Mouse (Mus musculus): Measurements from ENCODE around the gene Heatr1.
"Not testable (repeated sequence)": the region's sequence is repeated elsewhere in the genome, so short reads cannot be mapped to it uniquely, and the experiment has no call there.

Gene Heatr1

GRCm38 (mm10) chr13:12456711-12457110 is 61.9 kb downstream of the Heatr1 start:
- DNase-seq = no peak

DNA sequence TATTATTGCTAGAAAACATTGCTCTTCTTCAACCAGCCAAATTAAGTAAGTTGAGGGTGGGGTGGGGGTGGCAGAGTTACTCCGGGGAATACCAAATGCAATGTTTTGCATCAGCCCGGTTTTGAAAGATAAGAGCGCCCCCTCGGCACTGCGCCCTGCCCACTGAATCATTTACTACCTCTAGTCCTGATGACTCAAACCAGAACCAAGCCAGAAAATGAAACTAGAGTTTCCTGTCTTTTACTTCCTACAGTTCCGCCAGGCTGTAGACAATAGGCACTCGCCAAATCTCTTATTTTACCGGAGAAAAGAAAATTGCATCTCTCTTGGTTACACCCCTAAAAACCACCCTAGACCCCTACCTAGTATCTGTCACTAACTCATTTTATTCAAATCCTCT is 65.6 kb downstream of the Heatr1 start:
- peak; percentile 54 for DNase-seq

DNA sequence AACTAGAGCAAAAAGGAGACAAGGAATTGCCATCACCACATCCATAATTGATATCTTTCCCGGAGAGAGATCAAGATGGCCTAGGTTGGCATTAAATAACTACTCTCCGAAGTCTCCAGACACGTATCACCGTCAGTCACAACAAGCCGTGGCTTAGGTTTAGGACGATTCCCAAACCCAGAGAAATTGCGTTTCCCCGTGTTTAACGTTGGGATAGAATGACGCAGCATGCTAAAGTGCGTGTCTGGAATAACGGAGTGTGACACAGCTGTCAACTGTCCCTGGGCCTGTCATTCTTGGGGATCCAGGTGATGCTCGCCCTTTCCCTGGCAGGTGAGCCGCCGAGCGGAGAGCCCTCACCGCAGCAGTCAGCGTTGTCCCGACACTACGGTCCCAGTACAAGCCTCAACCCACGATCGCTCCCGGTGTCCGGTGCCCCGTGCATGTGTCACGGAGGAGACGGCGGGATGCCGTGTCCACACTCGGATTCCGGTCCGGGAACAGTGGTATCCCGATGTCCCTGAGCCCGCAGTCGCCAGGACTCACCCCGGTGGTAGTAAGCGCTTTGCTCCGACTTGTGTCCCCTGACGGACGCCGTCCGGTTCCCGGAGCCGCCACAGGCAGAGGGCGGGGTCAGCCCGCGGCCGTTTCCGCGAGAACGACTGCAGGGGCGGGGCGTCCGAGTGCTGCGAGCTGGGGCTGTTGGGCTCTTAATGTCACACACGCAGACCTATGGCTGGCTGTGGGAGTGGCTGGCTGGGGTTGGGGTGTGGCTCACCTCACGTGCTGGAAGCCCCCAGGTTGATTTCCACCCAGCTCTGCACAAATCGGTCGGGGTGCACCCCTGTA is 66.3 kb downstream of the Heatr1 start:
- peak; percentile 87 for DNase-seq

DNA sequence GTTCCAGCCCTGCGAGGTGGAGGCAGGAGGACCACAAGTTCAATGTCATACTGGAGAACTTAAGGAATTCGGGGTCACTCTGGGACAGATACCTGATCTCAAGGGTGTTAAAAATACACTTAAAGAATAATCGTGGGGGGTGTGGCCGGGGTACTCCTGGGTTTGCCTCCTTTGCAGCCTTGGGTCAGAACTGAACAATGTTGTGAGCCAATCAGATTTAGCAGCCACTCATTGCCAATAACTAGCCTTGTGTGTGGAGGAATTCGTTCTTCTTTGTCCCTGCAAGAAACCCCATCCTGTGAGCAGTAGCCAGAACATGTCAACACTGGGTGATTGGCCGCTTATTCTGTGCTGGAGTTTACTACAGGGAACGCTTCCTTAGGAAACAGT is 66.9 kb downstream of the Heatr1 start:
- no peak for DNase-seq

- DNase-seq = no peak
These were observed 67.8 kb downstream of the Heatr1 start for GRCm38 (mm10) chr13:12462623-12463022.

GRCm38 (mm10) chr13:12464159-12464558 is 69.3 kb downstream of the Heatr1 start:
- not testable (repeated sequence) for DNase-seq

- no peak for DNase-seq
These were observed 70.0 kb downstream of the Heatr1 start, which contains the start of gene Lgals8 for GRCm38 (mm10) chr13:12464844-12465243. TSS of gene Lgals8 (minus strand) at chr13:12464944.

DNA sequence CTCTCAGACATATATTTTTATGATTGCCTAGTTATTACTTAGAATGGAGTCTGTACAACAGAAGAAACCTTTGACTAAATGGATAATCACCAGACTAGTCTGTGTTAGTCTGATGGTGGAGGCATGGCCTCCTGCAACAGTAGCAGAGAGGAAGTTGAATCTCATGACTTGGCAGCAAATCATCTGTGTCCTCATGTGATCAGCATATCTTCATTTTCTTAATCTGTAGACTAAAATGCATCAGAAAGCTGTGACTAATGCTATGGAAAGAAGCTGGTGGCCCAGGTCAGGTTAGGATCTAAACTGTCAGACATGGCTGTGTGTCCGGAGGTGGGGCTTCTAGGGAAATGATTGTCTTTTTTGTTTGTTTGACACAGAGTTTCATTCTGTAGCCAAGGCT is 73.7 kb downstream of the Heatr1 start:
- DNase-seq = no peak

GRCm38 (mm10) chr13:12473724-12474378 is 79.0 kb downstream of the Heatr1 start:
- peak; percentile 70 for DNase-seq

- no peak for DNase-seq
These were observed 80.4 kb downstream of the Heatr1 start for GRCm38 (mm10) chr13:12475239-12475638.

GRCm38 (mm10) chr13:12476886-12477285 is 82.1 kb downstream of the Heatr1 start:
- DNase-seq = no peak

- no peak for DNase-seq
These were observed 83.5 kb downstream of the Heatr1 start for GRCm38 (mm10) chr13:12478301-12478700.

- DNase-seq = no peak
These were observed 85.0 kb downstream of the Heatr1 start for GRCm38 (mm10) chr13:12479802-12480201.

DNA sequence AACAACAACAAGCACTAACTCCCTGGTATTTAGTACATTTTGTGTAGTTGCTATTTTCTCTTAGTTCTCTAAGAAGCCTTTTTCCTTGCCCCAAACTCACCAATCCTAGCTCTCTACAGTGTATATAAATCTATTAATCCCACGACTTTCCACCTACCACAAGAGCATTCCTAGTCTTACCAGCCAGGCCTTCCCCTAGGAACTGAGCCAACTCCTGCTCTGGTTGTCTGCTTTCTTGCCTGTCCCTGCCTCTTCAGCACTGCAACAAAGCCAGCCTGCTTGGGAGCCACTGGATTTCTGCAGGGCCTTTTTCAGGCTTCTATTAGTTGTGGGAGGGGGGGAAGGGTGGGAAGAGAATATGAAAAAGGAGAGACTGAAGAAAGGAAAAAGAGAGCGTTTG is 90.4 kb downstream of the Heatr1 start:
- no peak for DNase-seq

DNA sequence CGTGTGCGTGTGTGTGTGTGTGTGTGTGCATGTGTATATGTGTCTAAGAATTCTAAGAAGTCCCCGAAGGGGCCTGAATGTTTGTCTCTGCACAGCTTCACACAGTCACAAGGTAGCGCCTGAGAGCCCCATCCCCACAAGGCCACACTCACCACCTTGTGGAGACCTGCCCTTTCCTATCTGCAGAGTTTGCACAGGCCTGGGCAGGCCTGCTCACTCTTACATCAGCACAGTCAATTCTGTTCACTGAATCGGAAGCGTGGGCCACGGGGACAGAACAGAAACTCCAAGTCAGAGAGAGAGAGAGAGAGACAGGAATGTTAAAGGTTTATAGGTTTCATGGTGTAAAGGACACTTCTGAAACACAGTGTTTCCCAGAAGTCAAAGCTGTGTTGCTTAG is 90.8 kb downstream of the Heatr1 start:
- no peak for DNase-seq

All from right cerebral cortex, postnatal 25 days (tissue).